Mouse (Mus musculus) retina, adult 2 months (tissue): ENCODE measurements at regions not wholly inside any gene's neighbourhood (a gene's known extent, or its start where the extent isn't known, plus 50 kb on each side); places are given as distances from the start of the nearest gene placed in this dataset.
A peak's percentile ranks its signal among the peaks of the same experiment; 100 is the strongest.

Source experiments
- DNase-seq: peaks from one replicate; pipeline ENCODE4 v3.0.0-alpha.2; 2012; ENCODE audit warnings: low read depth, low spot score

DNA sequence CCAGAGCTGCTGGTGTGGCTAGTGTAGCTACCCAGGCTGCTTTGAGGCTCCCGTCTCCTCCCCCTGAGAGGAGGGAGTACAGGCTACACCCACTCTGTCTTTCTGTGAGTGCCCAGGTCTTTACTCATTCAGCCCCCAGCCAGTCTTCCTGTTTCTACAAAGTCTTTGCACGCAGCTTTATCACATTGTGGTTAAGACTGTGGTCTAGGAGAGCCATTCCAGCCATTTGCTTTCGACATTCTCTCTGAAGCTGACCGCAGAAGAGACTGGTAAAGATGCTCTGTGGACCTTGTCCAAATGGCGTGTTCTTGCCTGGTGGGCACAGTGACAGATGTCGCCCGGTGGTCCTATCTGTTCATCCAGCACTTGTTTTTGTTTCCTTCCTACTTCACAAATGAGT lies 62.0 kb downstream of the Tpra1 start:
- DNase-seq = no peak

DNA sequence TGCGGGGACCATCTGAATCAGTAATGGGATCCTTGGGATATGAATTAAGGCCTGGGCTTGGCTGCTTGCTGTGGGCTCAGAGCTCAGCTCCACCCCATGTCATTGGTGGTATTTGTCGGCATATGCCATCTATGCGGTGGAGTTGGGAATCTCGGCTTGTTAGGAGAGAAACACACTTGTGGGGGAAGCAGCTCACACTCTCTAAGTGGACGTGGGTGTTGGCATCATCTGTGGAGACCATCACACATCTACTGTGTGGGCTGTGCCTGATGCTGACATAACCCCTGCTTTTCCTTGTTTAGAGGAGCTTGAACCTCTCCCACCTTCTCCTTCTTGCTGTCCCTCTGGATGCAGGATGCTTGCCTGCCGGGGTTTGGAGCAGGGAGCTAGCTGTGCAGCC lies 62.9 kb downstream of the Tpra1 start:
- DNase-seq = no peak

DNA sequence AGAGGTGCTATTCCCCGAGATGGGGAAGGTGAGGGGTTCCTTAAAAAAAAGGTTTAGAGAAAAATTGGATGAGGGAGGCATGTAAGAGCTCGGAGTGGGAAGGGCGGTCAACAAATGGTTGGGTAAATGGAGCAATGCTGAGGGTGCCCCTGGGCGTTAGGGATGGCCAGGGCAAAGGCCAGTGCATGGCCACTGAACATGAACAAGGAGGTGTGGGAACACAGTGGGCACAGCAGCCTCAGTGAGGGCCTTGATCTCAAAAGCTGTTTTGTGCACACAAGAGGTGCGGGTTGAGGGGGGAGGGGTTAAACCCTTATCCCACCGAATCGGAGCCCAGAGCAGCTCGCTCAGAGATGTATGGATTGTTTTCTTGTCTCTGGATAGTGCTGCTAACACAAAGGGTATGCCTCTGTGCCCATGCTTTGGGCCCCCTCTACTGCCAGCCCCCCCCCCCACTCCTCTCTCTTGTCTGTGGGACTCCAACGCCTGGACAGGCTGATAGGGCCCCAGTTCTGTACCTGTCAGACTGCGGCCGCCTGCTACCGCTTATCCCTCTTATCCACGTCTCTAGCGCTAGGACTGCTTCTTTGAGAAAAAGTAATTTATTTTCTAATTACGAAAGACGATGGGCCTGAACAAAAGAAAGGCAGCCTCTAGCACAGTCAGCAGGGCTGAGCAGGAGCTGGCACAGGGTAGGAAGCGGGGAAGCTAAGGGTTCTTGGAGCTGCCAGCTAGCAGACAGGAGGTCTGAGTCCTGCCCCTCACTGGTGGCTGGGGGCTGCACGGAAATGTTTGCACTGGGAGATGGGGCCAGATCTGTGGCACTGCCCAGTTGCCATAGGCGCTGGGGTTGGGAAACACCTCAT lies 63.5 kb downstream of the Tpra1 start:
- DNase-seq = no peak

DNA sequence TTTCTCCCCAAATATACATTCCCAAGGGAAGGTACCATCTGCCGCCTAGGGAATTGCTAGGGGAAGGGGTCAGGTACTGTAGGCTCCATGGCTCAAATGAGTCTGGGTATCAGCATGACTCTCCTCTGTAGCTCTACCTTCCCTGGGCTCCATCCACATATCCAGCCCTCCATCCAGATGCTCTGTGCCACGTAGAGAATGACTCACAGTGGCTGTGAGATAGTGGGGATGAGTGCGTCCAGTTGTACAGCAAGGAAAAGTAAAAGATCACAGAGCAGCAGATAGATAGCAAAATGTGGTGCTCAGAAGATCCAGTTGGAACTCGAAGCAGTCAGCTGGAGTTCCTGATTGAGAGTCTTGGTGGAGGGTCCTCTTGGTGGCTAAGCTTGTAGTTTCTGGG lies 64.5 kb downstream of the Tpra1 start:
- DNase-seq = no peak

DNA sequence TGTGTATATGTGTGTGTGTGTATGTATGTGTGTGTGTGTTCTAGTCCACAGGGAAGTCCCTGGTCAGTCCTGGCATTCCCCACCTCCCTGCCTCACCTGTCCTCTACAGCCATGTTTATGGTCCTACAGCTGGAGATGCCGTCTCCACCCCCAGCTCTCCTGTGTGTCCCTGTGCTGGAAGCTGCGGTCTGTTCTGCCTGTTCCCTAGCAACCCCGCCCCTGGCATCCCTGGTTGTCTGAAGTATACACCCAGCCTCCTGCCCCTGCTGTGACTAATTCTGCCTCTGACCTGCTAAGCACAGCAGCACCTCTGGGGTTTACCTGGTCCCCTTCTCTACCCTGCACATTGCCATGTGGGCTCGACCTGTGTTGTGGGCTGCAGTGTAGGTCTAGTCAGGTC lies 66.8 kb downstream of the Tpra1 start:
- DNase-seq = no peak

DNA sequence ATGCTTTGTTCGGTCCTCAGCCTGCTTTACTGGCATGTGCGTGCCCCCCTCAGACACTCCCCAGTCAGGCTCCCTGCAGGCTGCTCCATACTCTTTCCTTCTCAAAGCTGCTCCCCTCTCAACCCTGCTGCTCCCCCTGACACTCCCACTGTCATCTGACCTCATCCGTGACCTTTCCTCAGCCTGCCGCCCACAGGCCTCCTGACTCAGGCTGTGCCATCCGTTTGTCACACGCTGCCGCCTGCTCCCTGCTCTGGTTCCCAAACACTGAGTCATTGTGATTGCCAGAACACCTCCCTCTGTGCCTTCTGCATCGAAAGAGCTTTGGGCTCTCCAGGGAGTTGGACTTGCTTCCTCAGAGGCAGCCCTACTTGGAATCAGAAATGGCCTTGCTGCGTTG lies 69.7 kb downstream of the Tpra1 start:
- DNase-seq = no peak

DNA sequence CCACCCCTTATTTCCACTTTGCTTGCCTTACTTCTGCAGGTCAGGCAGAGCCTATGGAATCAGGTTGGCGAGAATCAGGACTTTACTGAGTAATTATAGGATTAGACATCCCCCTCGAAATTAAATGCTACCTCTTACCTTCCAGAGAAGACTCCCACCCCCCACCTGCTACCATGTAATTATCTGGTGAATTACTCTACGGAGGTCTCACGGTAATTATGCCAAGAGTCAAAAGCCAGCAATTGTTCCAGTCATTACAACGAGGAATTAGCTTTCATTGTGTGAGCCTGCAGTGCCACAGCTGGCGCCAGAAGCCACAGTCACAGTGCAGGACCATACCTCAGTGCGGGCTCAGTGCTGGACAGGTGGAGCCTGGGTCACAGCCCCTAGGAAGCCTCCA lies 72.4 kb downstream of the Tpra1 start:
- DNase-seq = no peak

DNA sequence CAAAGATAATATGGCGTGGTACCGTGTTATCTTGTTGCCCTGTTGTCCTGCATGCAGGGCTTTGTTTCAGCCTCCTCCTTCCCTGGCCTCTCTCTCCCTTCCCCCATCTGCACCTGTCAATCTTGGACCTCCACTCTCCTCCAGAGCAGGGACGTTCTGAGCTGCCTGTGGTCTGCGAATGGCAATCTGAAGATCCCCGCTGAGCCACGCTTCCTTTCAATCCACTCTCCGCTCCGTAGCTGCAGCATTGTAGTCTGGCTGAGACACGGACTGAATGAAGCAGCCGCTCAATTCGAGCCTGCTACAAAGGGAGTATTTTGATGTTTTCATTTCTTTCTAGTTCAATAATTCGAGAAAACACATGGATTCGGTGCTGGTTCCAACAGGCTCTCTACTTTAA lies 74.5 kb downstream of the Tpra1 start:
- DNase-seq = no peak

DNA sequence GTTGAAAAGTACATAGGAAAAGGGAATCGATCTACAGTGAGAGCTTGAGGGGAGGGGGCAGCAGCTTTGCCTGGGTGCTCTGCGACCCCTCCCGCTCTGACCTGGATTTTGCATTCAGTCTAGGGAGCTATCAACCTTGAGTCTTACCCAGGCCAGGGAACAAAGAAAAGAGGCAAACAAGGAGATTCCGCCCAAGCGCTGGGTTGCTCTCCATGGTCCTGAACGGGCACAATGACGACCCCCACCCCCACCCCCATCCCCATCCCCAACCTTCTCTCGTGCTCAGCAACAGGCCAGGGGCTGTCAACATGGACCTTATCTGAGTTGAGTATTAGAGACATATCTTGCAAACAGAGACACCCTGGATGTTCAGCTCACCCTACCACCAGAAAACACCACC lies 74.9 kb downstream of the Tpra1 start:
- DNase-seq = no peak

DNA sequence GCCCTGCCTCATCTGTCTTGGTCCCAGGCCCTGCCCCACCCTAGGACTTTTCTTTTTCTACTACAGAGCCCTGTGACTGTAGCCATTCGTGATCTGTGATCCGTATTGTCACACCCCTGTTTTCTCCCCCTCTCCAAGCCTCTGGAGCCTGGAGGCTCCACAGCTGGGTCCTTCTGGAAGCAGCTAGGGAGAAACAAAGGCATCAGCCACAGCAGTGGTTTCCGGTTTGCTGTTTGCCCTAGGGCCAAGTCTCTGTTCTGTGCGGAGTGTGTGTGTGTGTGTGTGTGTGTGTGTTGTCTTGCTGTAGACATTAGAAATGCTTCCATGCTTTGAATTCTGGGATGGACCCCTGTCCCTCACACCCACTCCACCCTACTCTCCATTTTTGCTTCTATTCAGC lies 76.9 kb downstream of the Tpra1 start:
- no peak for DNase-seq

DNA sequence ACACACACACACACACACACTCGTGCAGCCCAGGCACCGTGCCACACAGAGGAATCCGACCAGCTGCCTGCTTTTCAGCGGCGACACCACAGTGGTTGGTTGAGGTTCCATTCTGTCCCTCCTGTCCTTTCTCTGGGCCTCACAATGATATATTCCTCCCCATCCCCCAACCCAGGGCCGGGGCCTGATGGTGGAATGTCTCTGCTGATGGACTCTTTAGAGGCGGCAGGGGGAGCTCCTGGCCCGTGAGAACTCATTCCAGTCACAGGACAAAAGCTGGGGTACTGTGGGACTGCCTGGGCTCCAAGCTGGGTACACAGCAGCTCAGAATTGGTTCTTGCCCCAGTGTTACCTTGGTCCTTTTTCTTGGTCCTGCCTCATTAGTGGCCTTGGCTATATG lies 78.1 kb downstream of the Tpra1 start:
- DNase-seq = peak; percentile 25

DNA sequence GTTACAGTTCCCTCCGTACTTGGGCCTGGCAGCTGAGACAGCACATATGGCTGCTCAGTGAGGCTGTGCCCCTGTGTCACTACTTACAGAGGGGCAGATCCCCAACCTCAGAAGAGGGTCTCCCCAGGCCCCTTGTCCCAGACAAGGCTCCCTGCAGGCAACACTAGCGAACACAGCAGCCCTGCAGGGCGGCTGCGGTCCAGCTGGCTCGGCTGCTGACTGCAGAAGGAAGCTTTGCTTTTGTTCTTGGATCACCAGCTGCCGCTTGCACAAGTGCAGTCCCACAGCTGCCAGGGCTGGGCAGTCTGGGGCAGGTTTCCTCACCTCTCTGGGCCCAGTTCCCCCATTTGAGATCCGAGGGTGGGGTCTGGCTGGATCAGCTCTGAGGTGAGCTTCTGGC lies 79.5 kb downstream of the Tpra1 start:
- DNase-seq = no peak

DNA sequence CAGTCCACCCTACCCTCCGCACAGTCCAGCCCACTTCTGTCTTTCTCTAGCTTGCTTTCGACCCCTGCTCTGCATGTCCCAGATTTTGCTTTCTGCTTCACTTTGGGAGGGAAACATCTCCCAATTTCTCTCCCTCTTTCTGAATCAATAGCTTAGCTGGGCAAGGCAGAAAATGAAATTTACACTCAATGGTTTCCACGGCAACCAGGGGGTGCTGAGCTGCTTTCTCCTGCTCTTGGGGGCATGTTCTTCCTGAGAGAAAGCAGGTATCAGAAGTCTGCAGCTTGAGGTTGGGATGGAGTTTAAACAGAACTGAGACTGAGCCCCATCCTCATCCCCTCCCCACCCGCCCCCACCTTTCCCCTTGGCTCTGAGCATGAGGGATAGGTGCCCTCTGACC lies 82.1 kb downstream of the Tpra1 start:
- no peak for DNase-seq

DNA sequence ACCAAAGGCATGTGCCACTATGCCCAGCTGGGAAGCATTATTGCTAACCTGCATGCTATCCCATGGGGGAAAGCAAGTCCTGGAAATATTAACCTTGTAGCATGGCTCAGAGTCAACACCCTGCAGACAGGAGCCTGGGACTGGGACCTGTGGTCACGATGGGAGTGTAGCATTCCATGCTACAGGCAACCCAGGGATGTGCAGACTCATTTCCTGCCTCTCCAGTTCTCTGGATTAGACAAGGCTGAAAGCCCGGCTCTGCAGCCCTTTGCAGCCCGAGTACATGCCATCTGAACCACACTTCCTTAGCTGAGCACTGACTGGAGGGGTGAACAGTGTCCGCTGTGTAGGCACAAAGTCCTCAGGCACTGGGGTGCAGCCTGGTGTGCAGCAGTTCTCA lies 82.8 kb downstream of the Tpra1 start:
- no peak for DNase-seq

DNA sequence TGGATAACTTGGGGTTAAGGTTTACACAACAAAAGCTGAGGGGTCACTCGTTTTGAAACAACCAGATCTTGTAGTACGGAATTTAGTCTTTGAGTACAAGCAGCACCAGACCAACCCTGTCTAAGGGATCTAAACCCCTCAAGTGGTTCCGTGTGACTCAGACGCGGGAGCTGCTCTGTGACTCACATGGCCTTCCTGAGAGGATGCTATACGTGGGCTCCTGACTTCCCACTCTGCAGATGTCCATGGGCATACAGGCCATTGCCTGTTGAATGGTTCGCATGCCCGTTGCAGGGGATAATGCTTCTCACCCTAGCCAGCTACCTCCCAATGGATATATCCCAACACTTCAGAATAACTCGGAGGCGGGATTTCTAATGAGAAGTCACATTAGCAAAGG lies 86.5 kb downstream of the Tpra1 start:
- DNase-seq = no peak

DNA sequence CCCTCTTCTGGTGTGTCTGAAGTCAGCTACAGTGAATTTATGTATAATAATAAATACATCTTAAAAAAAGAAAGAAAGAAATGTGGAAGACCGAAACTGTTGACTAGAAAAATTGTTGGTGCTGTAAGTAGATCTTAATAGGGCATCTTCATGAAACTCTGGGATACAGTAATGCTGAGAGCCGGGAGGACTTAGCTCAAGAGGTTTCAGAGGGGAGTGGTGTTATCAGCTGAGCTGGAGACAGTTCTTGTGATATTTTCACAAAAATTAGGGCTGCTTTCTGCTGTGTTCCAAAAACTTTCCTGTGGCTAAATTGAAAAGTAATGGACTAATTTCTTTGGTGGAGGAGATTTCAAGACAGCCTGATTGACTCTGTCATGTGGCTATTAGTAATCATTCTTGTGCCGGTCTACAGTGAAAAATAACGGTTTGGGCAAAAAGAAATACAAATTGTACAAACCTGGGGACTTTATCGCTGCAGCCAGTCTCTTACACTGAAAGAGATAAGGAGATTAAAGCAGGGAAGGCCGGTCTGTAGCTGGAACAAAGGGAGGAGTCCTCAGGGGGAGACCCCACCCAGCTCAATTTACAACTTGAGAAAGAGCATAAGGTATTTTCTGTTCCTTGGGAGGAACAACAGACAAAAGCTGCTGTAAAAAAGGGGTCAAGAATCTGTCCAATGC lies 87.7 kb downstream of the Tpra1 start:
- DNase-seq = no peak

DNA sequence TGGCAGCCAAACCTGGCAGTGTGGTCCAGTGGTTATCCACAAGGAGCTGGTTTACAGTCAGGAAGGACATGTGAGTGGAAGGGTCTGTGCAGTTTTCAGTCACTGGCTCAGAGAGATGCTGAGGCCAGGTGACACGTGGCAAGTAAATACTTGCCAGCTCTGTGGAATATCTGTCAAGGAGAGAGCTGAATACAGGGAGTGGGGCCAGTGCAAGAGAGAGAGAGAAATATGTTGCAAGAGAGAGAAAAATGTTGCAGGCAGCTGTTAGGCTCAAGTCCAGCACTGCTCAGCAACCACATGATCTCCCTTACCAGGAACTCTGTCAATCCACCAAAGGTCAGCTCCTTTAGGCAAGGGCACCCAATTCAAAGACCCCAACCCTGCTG lies 88.2 kb downstream of the Tpra1 start:
- no peak for DNase-seq

DNA sequence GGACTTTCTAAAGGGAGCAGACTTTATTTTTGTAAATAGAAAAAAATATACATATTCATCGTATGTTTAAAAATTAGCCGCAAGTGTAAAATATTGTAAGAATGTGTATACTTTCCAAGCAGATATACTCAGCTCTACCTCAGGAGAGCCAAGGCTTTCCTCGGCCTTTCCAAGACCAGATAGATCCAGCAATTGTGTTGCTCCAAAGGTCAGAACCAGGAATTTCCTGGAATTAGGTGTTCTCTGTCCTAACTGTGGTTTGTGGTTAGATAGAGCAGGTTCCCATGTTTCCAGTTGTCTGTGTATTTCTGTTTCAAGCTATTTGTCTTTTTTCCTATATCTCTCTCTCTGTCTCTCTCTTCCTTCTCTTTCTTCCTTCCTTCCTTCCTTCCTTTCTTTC lies 93.0 kb downstream of the Tpra1 start:
- no peak for DNase-seq

DNA sequence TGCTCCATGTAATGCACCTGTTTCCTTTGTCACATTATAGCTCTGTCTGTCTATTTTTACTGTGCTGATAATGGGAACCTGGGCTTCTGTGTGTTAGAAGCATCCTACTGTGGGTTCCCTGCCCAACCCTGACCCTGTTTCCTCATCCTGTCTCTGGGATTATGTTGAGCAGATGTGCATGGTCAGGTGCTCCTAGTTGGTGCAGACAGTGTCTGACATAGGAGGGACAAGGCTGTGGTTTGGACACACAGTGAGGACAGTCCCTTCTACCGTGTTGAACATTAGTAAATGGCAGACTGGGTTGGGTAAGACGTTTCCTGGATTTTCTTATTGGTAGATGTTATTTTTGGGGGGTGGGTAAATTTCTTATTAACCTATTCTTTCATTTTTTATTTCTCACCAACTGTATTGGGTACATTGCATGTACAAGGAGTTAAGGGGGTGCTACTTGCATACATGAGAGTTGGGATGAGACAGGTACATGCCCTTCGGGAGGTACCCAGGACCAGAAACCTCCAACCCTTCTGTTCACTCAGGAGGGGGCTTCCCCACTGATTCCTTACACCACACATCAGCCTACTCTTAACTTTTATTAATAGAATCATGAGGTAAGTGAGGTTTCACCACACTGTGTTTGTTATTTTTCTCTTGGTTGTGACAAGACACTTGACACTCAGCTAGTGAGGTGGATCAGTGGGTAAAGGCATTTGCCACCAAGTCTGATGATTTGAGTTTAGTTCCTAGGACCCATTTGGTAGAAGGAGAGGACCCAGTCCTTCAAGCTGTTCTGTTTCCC lies 97.1 kb downstream of the Tpra1 start:
- no peak for DNase-seq

DNA sequence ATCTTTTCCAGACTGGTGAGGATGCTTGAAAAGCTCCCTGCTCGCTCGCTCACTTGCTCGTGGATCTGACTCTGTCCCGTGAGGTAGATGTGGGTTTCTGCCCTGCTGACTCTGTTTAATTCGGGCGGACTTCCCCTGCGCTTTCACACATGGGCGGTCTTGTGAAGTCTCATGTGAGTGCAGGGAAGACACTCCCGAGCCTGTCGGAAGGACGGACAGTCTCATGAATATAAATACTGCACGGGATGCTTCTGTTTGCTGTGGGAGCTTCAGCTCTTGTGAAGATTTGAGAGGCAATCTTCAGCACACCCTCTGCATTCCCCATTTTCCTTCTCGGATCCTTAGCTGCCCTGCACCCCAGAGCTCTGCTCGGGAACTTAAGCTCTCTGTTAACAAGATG lies 98.3 kb downstream of the Tpra1 start:
- no peak for DNase-seq

DNA sequence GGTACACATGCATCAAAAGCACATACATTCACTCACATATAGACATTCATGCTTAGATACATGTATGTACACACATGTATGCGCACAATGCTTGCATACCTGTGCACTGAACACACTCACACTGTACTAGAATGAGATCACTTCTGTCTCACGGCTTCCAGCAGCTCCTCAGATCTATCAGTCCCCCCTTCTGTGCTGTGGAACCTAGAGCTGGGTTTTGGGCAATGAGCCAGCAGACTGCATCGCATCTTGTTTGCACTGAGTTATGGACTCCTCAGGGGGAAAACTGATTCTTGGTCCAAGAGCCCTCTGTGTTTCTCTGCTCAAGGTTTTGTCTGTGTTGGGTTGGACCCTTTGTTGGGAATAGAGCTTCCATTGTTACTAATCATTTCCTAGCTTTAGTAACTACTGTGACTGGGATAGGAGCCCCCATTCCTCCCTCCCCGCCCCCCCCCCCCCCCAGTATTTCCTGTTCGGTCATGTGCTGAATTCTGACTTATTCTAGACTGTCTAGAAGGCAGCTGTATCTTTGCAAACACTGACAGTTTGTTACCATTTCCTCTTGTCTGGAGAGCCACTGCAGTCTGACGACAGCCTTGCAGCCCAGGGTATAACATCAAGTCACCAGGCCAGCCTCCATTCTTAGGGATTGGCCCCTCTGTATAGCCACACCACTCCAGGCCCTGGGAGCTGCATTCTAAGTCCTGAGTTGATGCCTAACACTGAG lies 101.3 kb downstream of the Tpra1 start:
- no peak for DNase-seq

DNA sequence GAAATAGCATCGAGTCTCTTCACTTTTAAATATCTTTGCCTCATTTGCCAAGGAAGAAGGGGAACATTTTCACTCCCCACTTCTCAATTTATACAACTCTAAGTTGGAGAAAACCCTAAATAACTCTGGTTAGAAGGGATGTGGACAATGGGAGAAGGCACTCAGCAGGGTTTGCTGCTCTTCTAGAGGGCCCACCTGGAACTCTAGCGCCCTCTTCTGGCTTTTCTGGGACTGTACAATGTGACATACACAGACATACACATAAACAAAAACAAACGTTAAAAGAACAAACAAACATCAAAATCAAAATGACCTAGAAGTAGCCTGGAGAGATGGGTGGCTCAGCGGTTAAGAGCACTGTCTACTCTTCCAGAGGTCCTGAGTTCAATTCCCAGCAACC lies 103.0 kb downstream of the Tpra1 start:
- DNase-seq = no peak
